In the genomic region with DNA sequence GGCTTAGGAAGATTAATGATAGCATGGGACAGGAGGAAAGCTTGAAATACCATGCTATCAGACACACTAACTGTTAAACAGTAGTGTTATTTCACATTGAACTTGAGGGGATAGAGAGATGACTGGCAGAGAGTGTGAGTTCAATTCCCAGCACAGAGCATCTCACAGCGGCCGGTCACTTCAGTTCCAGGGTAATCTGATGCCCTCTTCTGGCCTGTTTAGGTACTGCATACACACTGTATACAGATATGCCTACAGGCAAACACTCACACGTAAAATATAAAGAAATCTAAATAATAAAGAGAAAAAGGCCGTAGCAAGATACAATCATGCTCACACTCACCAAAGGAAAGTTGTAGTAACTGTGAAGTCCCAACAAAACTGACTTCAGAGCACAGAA, we compare ENCODE assay signal across 13 mouse cellular contexts.
DNase-seq lines count a peak whose midpoint lies in the region; ATAC-seq and TF ChIP-seq lines count a peak whose summit lies in the region.
"Had no signal": no experiment of that assay in that cellular context is flagged by ENCODE, and none has a peak within 500 bp of the region (broad histone marks: within the 10 kb centered on the region; RNA-seq: fewer than 3 reads in every experiment).

No protein-coding gene starts in this region.

- H3K9me3 ChIP-seq in hindbrain, postnatal 0 days (ENCODE audit: low read length) = no peaks in the 10 kb centered on the region
- H3K9me3 ChIP-seq in hindbrain, embryonic 12.5 days (replicated peaks) = no peaks in the 10 kb centered on the region; the same call in 1 of the 2 replicates
- no peaks in the 10 kb centered on the region; the same call in none of the 2 replicates for H3K9me3 ChIP-seq in liver, postnatal 0 days (ENCODE audit: low read length)
- peaks cover 11% of the 10 kb centered on the region; the same call in 1 of the 2 replicates for H3K9me3 ChIP-seq in liver, embryonic 12.5 days (replicated peaks)
- H3K9me3 ChIP-seq: kidney, embryonic 15.5 days; limb, embryonic 13.5 days had no signal

- peak; percentile 44 for TF ChIP-seq CTCF in hindbrain, postnatal 0 days (IDR thresholded peaks at IDR 0.05; ENCODE audit: low read depth)
- TF ChIP-seq CTCF in liver, postnatal 0 days (IDR thresholded peaks at IDR 0.05; ENCODE audit: low read depth) = peak; percentile 50

- DNase-seq in hindbrain, postnatal 0 days (ENCODE audit: low spot score) = no peak
- no peak for DNase-seq in liver, postnatal 0 days
- peak; percentile 56 for DNase-seq in ES-CJ7 (ENCODE audit: low read depth, low spot score)
- DNase-seq in ZHBTc4 (ENCODE audit: low read depth, low spot score) = peak; percentile 71
- DNase-seq in right cerebral cortex, postnatal 4 days = no peak
- DNase-seq: cerebellum, adult 18-20 months had no signal

- no peaks in the 10 kb centered on the region for H3K36me3 ChIP-seq in hindbrain, postnatal 0 days (ENCODE audit: insufficient read depth, low read length)
- H3K36me3 ChIP-seq in hindbrain, embryonic 12.5 days = no peaks in the 10 kb centered on the region
- no peaks in the 10 kb centered on the region for H3K36me3 ChIP-seq in liver, postnatal 0 days (replicated peaks; ENCODE audit: insufficient read depth, low read length)
- no peaks in the 10 kb centered on the region for H3K36me3 ChIP-seq in liver, embryonic 12.5 days
- H3K36me3 ChIP-seq: kidney, embryonic 15.5 days; limb, embryonic 13.5 days; midbrain, embryonic 12.5 days had no signal

- TF ChIP-seq EP300 in liver, postnatal 0 days (IDR thresholded peaks at IDR 0.05; ENCODE audit: low read depth) = no peak

- no peak overlapping the region for H3K9ac ChIP-seq in hindbrain, postnatal 0 days (replicated peaks; ENCODE audit: low read length)
- no peak overlapping the region for H3K9ac ChIP-seq in hindbrain, embryonic 12.5 days
- H3K9ac ChIP-seq in liver, postnatal 0 days (replicated peaks) = no peak overlapping the region
- H3K9ac ChIP-seq in liver, embryonic 12.5 days = no peak overlapping the region
- H3K9ac ChIP-seq: kidney, embryonic 15.5 days; limb, embryonic 13.5 days; midbrain, embryonic 12.5 days had no signal

- no peak overlapping the region for H3K4me2 ChIP-seq in hindbrain, postnatal 0 days (ENCODE audit: low read depth, low read length)
- no peak overlapping the region for H3K4me2 ChIP-seq in hindbrain, embryonic 12.5 days (replicated peaks)
- H3K4me2 ChIP-seq in liver, postnatal 0 days (ENCODE audit: low read depth, low read length) = no peak overlapping the region
- no peak overlapping the region for H3K4me2 ChIP-seq in liver, embryonic 12.5 days
- H3K4me2 ChIP-seq: heart, embryonic 11.5 days; kidney, embryonic 15.5 days; limb, embryonic 13.5 days; midbrain, embryonic 12.5 days had no signal

- no peak overlapping the region for H3K27ac ChIP-seq in hindbrain, postnatal 0 days
- H3K27ac ChIP-seq in hindbrain, embryonic 12.5 days = no peak overlapping the region
- H3K27ac ChIP-seq in liver, postnatal 0 days (ENCODE audit: low read depth) = no peak overlapping the region
- no peak overlapping the region for H3K27ac ChIP-seq in liver, embryonic 12.5 days
- H3K27ac ChIP-seq: kidney, embryonic 15.5 days; limb, embryonic 13.5 days; midbrain, embryonic 12.5 days had no signal

- WGBS in hindbrain, postnatal 0 days = 89% methylated on average over 4 of the region's 4 CpGs
- WGBS in hindbrain, embryonic 12.5 days = 86% methylated on average over 4 of the region's 4 CpGs
- WGBS in liver, postnatal 0 days (ENCODE audit: insufficient replicate concordance) = 81% methylated on average over 4 of the region's 4 CpGs
- WGBS in liver, embryonic 12.5 days (ENCODE audit: insufficient replicate concordance) = 70% methylated on average over 4 of the region's 4 CpGs

- ATAC-seq in hindbrain, postnatal 0 days = no peak
- no peak for ATAC-seq in hindbrain, embryonic 12.5 days (ENCODE audit: low FRiP score)
- ATAC-seq in liver, postnatal 0 days = no peak
- no peak for ATAC-seq in liver, embryonic 12.5 days

- H3K4me1 ChIP-seq in hindbrain, postnatal 0 days (ENCODE audit: insufficient read depth, low read length) = no peaks in the 10 kb centered on the region
- no peaks in the 10 kb centered on the region for H3K4me1 ChIP-seq in hindbrain, embryonic 12.5 days
- no peaks in the 10 kb centered on the region for H3K4me1 ChIP-seq in liver, postnatal 0 days (ENCODE audit: insufficient read depth)
- H3K4me1 ChIP-seq in liver, embryonic 12.5 days = no peaks in the 10 kb centered on the region
- H3K4me1 ChIP-seq: kidney, embryonic 15.5 days had no signal

- H3K27me3 ChIP-seq in hindbrain, postnatal 0 days (ENCODE audit: insufficient read depth, low read length) = no peaks in the 10 kb centered on the region
- H3K27me3 ChIP-seq in hindbrain, embryonic 12.5 days = no peaks in the 10 kb centered on the region
- no peaks in the 10 kb centered on the region for H3K27me3 ChIP-seq in liver, postnatal 0 days (ENCODE audit: insufficient read depth, low read length)
- no peaks in the 10 kb centered on the region for H3K27me3 ChIP-seq in liver, embryonic 12.5 days (replicated peaks)
- H3K27me3 ChIP-seq: CH12.LX; kidney, embryonic 15.5 days; limb, embryonic 13.5 days; midbrain, embryonic 12.5 days had no signal

- H3K4me3 ChIP-seq in hindbrain, postnatal 0 days (ENCODE audit: low read length) = no peak overlapping the region
- H3K4me3 ChIP-seq in hindbrain, embryonic 12.5 days = no peak overlapping the region
- H3K4me3 ChIP-seq in liver, postnatal 0 days (ENCODE audit: low read depth, low read length) = no peak overlapping the region
- H3K4me3 ChIP-seq in liver, embryonic 12.5 days = no peak overlapping the region
- H3K4me3 ChIP-seq: kidney, embryonic 15.5 days; limb, embryonic 13.5 days; midbrain, embryonic 12.5 days had no signal

Comparison
In these comparisons a context has a peak if more than half of its experiments do, and no peak if none do; other contexts are left out.
1. DNase-seq: peak in ES-CJ7 (single experiment) and ZHBTc4 (single experiment); none in hindbrain, postnatal 0 days (single experiment), liver, postnatal 0 days (single experiment) and right cerebral cortex, postnatal 4 days (single experiment).